Mouse (Mus musculus) urinary bladder, adult 2 months (tissue): ENCODE data around the gene Ski. TPM values are rescaled to one million over a fixed set of nuclear protein-coding genes. Genes with fewer than 3 reads are reported as not detected.

Source experiments
- DNase-seq: peaks from one replicate; pipeline ENCODE4 v3.0.0; 2022; ENCODE audit warnings: low spot score
- polyA plus RNA-seq: library from polyadenylated mRNA; depleted of rRNA; stranded (reverse); fragments of >200 nt; gene quantifications from 2 replicates; pipeline ENCODE4 v1.2.3, GENCODE M21; 2012

Gene Ski
- polyA plus RNA-seq, 1 experiment: 43.6 TPM

DNA sequence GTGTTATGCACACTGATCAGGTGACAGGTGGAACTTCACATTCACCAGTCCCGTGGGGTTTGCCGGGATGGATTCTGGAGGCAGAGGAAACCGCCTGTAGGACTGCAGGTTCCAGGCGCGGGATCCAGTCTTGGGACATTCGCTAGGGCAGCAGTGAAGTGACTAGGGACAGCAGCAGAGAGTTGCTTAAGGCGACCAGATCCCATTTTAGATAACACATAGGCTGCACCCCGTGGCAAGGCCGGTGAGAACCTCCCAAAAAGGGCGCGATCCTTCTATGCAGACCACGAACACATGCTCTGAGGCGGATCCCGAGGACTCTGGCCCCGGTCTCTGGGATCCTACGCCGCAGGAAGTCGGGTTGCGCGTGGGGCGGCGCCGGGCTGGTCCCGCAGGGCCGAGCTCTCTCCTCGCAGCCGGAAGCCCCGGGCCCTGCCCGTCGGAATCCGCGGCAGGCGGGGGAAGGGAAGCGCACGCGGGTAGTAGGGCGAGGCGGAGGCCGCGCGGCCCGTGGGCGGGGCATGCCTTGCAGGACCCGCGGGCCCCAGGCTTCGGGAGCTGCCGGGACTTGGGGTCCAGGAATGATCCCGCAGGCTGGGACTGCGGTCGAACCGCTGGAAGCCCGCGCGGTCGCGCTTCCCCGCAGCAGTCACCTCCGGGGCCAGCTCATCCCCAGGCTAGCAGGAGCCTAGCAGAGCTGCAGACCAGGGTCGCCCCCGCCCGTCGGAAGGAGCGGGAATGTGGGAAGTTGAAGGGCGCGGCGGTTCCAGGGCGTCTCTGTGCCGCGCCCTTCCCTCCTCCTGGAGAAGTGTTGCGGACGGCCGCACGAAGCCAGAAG lies 71.9 kb downstream of the Ski start:
- DNase-seq: peak; percentile 91

DNA sequence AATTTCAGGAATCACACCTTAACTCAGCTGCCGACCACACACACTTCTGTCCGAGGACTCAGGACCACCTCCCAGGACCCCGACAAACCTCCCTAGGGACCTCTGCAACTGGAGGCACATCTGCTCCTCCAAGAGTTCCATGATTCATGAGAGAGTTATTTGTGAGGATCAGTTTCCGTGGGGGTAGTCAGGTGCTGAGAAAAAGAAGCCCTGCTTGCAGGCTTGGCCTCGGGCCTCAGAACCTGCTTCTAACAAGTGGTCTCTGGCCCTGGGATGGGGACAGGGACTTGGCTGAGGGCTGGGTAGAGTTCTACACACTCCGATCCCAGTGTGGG lies 72.5 kb downstream of the Ski start:
- DNase-seq: no peak

DNA sequence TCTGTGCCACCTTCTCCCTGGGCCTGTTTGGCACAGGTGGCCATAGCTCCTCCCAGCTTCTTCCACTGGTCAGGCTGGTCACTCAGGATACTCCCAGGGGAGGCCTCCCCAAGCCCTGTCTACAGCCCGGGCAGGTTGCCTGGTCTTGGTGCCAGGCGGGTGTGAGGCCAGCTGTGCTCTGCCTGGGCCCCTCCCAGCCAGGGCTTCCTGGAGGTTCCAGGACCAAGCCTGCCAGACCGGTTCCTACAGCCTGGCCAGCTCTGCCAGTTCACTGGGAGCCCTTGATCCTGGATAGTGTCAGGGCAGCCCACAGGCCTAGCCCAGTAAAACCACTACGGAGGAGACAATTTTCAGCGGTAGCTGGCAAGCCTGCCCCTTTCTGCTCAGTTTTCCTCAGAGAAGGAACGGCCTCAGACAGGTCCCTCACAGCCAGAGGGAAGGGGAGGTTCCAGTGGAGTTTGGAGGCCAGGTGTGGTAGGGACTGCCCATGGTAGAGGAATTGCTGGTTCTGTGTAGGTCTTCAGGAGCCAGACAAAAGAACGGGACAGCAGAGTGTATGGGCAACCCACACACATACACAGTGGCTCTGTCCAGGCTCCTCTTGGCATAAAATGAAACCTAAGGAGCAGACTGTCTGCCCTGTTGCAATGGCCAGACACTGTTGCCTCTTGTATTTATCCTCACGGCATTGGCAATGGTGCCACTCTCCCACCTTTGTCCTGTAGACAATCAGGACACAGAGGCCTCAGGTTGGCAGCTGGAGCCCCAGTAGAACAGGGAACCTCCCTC lies 73.3 kb downstream of the Ski start:
- DNase-seq: peak; percentile 79

DNA sequence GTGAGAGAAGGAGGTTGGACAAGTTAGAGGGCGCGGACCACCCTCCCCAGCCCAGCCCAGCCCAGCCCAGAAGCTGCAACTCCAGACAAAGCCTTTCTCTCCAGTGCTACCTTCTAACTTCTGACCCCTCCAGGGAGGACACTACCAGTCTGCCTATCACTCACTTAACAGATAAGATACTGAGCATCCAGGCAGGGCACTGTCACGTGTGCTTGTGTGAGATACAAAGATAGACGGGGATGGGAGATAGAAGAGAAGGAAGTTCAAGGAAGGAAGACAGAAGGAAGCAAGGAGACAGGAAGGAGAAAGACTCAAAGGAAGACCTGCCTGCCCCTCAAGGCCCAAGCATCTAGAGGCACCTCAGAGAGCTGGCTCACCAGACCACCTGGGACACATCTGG lies 73.9 kb downstream of the Ski start:
- no peak for DNase-seq

DNA sequence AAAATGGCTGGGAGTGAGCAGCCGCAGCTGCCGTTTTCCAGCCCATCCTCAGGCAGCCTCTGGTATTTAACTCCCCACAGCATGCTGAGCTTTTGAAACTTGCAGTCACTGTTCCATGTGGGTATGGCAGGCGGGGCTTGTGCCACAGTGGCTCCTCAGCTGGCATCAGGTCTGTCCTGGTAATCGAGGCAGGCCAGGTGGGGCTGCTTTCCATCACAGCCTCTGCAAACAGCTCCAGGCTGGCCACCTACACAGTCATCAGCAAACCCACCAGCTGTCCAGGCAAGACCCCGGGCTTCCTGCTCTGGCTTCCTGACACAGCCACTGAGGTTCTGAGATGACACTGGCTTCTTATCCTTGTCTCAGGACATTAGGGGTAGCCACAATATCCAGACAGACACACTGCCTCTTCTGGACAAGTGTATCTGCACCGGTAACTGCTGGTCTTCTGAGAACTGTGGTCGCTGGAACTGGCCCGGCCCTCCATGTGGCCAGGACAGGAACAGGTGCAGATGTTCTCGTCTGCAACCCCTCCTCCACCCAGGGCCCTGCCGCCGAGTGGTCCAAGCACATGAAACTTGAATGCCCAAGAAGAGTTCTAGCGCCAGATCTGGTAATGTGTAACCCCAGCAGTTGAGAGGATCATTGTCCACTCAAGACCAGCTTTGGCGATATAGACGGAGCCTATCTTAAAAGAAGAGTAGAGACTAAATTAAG lies 76.1 kb downstream of the Ski start:
- no peak for DNase-seq

DNA sequence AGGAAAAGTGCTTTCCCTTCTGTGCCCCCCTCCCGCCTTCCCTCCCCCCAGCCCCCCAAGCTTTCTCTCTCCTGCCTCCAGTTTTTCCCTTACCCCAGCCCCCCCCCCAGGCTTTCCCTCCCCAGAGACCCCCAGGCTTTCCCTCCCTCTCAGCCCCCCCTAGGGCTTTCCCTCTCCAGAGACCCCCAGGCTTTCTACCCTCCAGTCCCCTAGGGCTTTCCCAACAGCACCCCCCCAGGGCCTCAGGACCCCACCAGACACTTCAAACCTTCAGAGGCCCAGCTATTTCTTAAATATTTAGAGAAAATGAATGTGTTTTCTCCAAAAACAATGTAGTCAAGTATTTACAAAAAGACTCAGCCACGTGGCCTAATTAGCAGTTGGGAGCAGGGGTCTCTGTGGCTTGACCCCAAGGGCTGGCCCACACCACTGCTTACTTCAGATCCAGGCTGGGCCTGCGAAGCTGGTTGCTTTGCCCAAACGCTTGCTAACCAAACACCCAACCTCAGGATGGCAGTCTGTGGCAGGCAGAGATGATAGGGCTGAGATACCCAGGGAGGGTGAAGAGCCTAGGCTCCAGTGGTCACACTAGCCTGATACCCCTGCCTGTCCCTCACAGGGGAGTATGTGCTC lies 77.7 kb downstream of the Ski start:
- DNase-seq: no peak

DNA sequence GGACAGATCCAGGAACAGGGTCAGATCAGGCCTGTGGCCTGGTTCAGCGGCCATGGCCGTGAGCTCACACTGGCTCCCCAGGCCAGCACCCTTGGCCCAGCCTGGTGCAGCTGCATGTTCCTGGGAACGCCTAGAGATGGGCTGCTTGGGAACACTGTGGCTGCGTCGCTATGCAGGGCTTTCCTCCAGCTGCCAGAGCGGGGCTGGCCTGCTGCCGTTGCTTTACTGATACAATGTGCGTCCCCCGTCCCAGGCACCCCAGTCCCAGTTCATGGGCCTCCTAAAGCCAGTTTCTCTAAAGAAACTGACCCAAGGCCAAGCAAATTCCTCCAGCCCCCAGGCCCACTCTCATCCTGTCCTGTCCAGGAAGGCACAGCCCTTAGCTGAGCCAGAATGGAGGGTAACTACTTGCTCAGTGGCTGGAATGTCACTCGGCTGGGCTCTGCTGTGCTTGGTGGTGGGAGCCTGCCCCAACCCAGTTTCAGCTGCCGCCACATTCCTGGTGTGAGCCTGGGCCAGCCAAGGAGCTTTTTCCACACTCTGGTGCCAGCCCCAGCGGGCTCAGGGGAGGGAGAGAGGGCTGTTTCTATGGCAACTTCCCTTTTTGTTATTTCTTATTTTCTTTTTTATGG lies 78.4 kb downstream of the Ski start:
- DNase-seq: no peak

DNA sequence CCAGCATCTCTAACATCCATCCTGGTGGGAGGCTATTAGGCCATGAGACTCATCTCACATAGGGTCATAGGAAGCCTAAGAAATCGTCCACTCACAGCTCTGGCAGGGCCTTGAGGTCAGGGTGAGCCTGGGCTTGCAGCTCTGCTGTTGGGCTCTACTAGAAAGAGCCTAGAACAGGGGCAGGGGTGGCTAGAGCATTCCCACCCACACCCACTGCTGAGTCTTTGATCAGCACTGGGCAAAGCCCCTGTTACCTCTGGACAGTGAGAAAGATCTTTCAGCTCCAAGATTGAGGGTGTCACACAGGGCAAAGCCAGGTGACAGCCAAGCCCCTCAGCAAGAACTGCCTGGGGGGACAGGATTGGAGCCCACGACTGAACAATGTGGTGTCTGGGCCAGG lies 79.0 kb downstream of the Ski start:
- DNase-seq: no peak

DNA sequence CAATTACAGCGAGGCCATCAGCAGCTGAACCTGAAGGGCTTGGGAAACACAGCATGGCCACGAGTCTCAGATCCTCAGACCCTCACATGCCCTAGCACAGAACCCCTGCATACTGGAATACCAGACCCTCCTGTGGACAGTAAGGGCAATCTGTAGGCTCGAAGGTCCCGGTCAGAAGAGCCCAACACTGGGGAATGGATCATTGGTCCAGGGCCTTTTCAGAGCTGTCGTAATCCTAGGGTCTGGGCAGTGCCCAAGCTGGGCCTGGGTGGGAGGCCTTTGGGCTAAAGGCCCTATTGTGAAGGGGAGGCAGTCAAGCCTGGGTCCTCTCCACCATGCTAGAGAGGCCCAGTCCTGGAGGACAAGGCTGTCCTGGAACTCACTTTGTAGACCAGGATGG lies 79.6 kb downstream of the Ski start:
- DNase-seq: no peak

DNA sequence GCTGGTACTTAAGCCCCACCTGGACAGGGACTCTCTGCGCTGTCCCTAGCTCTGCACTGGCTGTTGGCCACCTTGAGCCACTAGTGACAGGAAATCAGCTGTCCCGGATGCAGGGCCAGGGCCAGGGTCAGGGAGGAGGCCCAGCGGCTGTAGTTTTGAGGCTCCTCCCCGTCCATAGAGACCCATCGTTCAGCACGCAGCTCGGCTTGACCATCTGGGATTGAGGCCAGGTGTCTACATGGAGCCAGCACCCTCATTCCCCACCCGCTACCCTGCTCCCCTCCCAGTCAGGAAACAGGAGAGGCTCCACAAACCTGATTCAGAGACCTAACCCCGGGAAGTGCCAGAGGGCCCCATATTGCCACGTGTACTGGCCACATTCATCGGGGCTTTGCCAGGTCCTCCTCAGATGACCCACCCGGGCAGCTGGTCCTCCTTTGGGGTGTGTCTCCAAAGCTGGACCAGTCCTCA lies 81.6 kb downstream of the Ski start:
- DNase-seq: no peak

DNA sequence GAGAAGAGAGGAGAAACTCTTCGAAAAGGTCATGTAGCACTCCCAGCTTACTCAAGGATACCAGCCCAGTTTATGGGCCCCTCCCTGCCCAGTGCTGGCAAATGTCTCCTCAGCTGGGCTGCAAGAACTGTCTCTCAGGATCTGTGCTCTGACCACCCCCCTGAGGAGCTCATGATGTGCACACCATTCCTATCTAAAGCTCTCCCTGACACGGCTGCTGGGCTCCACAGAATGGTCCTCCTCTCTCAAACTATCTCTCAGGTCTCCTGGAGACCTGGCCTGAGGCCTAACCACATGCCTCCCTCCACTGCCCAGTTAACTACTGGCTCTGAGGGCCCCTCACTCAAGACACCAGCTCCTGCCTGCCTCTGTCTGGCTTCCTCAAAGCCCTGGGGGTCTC lies 82.2 kb downstream of the Ski start:
- no peak for DNase-seq

DNA sequence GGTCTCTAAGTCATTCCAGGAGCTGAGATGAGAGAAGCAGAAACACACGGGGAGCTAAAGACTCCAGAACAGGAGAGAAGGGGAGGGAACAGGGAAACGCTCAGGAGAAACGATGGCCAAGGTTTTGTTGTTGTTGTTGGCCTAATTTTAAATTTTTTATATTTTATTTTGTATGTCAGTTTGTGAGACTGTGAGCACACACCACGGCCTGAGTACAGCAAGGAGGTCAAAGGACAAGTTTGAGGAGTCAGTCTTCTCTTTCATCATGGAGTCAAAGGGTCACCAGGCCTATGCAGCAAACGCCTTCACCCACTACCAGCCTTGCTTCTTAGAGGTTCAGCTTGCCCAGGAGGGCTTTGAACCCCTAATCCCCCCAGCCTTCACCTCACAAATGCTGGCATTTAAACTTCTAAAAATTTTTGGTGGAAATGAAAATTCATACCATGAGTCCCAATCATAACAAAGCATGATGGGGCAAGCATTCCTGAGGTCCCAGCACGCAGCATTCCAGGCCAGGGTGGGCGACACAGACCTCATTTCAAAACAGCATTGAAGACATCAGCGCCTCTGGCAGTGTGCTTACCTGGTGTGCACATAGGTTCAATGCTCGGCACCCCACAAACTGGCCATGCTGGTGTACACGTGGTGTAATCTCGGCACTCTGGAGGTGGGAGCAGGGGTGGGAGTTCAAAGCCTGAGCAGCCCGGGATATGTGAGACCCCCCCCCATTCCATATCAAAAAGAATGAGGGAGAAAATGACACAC lies 82.9 kb downstream of the Ski start:
- DNase-seq: no peak

DNA sequence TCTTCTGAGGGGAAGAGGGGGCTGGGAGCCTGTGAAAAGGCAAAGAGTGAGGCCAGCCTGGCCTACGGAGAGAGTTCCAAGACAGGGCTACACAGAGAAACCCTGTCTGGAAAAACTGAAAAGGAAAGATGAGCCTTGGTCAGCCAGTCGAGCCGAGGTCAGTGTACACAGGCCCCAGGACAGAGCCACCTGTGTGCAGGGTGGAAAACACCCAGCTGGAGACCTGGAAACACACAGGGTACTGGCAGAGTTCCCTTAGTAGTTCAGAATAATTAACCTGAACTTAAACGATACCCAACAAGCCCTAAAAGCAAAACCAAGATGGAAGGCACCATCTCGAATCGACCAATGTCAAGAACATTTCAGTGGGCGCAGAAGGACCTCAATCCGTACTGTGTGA lies 83.9 kb downstream of the Ski start:
- no peak for DNase-seq

DNA sequence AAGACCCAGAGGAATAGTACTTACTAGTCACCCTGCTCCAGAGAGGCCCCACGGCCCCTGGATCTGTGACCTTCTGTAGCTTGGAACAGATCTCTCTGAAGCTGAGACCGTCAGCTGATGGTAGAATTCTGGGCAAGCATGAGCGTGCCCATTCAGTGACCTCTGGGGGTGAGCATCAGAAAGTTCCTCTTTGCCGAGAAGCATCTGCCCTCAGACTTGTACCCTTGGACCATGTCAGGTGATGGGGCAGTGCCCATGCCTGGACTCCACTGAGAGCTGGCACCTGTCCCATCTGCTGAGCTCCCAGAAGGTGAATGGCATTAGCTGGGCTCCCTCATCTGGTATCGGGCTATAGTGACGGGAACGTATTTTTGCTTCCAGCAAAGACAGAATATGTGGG lies 84.5 kb downstream of the Ski start:
- no peak for DNase-seq

DNA sequence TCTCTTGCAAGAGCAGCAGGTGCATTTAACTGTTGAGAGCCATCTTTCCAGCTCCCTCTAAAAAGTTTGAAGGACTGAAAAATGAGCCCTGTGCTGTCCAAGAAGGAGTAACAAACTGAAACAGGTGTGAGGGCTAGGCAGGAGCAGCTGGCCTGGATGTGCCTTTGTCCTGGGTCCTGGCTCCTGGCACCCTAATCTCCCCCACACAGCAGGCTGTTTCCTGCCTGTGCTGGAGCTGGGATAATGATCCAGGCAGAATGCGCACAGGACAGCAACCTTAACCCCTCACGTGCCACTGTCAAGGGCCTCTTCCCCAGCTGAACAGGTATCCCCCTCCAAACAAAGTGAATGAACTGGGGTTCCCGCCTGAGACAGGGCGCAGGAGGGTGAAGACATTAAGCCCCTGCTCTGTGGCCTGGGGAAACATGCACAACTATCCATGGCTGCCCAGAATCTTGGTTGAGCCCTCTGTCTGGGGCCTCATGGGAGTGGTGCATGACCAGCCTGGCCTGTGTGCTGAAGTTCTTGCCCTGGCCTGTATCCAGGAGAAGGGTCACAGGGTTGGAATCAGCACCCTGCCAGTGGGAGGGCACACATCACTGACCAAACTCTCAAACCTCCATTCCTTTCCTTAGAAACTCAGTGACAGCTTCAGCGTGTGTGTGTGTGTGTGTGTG lies 86.3 kb downstream of the Ski start:
- DNase-seq: no peak

DNA sequence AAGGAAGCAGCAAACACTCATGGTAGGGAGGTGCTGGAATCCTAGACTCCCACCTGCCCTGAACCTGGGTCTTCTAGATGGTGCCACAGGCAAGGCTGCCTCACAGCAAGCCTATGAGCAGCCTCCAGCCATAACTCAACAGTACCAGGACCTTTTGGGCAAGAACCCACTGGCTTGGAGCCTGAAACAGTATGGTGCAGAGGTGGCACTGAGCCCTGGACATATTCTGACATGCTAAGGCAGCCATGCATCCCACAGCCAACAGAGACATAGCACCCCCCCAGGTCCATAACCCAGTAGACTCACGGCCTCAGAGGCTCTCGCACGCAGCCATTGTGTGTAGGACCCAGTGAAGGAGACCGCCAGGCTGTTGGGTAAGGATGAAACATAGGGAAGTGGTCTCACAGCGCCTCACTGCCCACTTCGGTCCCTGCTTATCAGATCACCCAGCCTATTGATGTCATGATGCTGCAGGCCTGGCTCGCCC lies 87.7 kb downstream of the Ski start:
- DNase-seq: no peak

DNA sequence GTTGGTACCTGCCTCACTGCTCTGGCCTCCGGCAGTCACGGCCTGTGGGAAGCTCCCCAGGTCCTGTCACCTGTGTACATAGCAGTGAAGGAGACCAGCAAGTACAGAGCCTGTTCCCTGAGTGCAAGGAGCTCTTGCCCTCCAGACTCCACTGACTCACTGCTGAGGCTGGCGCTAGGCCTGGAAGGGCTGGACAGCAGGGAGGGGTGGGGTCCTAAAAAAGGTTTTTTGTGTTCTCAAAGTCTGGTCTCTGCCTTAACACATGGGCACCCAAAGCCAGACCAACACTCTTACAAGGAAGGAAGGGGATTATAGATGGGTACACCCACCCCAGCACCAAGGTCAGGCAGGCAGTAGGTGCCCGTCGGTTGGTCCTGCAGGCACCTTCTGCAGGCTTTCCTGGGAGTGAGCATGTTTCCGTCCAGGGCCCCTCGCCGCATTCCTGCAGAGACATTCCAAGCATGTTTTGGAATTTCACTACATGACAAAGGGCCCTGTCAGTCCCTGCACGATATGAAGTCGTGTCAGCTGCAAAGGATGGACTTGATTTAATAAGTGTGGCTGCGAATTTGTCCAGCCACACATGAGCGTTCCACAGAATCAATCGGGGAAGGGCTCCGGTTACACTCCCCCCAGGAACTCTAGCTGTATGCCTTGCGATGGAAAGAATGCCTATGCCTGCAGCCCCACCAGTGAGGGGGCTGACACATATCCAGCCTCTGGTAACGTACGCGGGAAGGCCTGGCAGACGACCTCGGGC lies 88.6 kb downstream of the Ski start:
- no peak for DNase-seq

DNA sequence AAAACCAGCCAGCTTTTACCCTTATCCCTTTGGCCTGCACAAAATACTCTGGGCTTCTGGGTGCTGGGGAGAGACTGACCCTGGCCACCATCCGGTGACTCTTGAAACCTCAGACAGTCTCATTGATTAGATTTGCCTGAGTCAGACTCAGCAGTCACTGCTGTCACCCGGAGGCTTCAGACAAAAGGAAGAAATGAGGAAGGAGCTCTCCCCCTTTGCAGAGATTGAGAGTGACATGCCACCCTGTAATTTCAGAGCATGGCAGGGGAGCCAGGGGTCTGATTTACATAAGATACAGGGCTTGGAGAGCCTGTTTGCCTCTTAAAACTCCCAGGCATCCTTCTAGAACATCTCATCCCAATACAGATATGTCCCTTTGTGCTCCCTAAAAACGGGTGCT lies 89.2 kb downstream of the Ski start:
- DNase-seq: no peak

DNA sequence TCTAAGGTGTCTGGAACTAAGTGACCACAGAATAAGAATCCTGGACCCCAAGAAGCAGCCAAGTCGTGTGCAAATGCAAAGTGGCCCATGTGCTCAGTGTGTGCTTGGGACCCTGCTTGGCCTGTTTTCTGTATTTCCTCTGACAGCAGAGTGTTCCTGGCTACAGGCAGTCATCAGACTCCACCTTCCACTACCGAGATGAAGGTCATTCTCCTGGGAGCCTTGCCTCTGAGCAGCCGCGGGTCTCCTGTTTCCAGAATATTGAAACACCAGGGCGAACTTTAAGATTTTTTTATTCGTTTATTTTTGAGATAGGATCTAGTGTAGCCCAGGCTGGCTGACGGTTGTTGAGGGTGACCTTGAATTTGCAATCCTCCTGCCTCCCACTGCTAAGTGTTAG lies 91.8 kb downstream of the Ski start:
- no peak for DNase-seq
